Mouse (Mus musculus): ENCODE measurements around the gene Zbtb34. TPM values are rescaled to one million over a fixed set of nuclear protein-coding genes. Genes with fewer than 3 reads are reported as not detected.

Gene Zbtb34
- 1 to 10 TPM; 8.0 to 8.3 TPM for total RNA-seq (2021)

DNA sequence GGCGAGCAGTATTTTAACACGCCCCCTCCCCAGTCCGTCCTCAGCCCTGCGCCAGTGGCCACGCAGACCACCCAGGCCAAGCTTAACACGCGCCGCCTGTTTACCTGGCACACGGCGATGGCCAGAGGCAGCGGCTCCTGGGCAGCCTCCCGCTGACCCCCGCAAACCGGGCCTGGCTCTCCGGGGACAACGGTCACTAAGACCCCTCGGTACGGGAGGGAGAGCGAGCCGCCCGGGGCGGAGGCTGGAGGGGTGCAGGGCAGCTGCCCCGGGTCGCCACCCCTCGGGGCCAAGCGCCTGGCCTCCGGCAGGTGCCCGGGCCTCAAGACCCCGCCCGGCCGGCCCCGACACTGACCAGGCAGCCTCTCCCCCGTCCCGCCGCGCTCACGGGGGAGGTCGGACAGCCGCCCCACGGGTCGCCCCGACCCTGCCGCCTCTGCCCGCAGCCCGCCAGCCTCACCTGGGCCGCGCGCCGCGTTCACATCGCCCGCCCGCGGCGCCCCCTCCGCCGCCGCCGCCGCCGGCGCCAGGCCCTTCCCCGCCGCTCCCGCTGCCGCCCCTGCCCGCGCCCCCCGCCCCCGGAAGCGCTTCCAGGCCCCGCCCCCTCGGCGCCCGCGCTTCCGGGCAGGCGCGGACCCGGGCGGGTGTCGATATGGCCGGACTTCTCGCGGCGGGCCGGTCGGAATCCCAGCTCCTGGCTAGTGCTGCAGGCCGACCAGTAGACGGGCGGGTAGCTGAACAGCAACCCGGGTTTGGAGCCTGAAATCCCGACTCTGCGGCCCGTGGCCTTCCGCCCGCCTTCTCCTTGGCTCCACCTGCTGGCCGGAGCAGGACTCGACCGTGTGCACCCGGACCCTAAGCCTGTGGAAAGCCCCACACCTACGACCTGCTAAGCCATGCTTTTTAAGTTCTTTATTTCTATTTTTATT, at the start of gene Zbtb34:
Gene Zbtb34 (minus strand): TSS at position 554 of the 929 bp plus-strand sequence.
- DNase-seq (ENCODE audit: low spot score): peak; percentile 45
- intact Hi-C loops (cut with DNase I): no loop called here

- no peak for DNase-seq (ENCODE audit: low spot score)
- intact Hi-C loops (cut with DNase I): no loop called here
These were observed 47.0 kb upstream of the Zbtb34 start for GRCm38 (mm10) chr2:33477961-33478755.

- intact Hi-C loops (cut with DNase I): no loop called here
- no peak for DNase-seq (ENCODE audit: low spot score)
These were observed 44.8 kb upstream of the Zbtb34 start for GRCm38 (mm10) chr2:33475961-33476360.

DNA sequence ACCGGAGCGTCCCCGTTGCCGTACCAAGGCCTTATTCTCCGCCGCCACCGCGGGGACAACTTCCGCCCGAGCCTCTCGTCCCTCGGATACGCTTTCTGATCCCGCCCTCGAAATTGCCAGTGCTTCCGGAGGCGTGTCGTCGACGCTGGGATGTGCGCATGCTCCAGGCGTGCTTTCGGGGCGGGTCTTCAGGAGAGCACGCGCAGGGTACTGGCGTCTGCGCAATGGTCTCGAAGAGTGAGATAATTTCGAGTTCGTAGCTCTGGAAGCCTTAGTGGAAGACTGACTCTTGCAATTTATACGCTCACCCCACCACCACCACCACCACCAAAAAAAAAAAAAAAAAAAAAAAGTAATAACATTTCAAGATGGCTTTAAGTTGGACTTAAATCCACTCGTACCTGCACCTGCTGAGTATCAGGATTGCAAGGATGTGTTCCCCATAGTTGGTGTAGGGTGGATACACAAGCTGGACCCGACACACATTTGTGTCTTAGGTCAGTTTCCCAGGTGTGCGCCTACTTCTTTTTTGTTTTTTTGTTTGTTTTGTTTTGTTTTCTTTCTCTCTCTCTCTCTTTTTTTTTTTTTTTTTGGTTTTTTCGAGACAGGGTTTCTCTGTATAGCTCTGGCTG, 37.5 kb upstream of the Zbtb34 start, which contains the start of gene Zbtb43:
Gene Zbtb43 (minus strand): TSS at position 94 of the 632 bp plus-strand sequence.
- peak; percentile 89 for DNase-seq (ENCODE audit: low spot score)
- intact Hi-C loops (cut with DNase I): no loop called here

DNA sequence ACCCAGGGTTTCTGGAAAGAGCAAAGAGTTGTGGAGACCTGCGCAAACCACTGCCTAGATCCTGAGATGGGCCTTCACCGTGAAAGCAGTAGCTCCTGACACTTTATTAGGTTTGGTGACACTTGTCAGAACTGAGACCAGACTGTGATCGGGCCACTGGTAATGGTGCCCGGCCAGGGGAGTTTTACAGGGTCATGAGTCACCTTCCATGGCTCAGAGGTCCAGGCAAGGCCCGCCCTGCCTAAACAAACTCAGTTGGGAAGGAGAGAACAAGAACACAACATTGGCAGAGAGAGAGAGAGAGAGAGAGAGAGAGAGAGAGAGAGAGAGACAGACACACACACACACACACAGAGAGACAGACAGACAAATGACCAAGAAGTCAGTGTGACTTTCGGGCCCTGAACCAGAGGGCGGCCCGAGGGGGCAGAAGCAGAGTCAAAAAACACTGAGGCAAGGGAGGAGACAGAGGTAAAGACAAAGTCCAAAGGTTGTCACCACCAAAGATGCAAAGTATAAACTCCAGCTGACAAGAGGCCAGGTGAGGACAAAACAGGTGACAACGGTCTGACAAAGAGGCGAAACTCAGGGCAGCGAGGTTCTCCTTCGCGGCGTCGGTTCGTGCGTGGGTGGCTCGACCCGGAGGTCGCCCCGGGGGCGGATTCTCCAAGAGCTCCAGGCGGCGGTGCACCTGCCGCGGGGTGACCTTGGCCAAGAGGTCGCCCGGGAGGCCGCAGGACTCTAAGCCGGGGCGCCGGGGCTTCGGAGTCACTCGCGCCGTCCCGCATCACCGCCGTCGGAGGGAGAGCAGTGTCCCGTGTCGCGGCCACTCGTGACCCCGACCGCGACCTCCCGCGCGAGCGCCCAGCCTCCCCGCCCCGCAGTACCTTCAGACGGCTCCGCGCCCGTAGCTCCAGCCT, 36.7 kb upstream of the Zbtb34 start:
- no peak for DNase-seq (ENCODE audit: low spot score)
- intact Hi-C loops (cut with DNase I): no loop called here

DNA sequence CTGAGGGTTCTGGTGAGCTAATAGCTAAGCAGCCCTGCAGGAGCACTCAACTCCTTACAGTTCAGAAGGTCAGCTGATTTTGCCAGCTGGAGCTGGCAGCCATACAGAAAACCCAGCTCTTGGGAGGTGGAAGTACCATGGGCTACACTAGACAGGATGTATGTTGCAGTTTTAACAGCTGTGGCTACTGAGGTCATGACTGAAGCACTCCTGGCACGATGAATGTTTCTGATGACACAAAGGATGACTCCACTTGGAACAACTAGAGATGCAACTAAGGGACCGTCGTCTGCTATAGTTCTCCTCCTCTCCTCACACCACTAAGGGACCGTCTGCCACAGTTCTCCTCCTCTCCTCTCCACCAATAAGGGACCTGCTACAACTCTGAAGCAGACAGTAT, 34.8 kb upstream of the Zbtb34 start:
- intact Hi-C loops (cut with DNase I): no loop called here
- no peak for DNase-seq (ENCODE audit: low spot score)

- no peak for DNase-seq (ENCODE audit: low spot score)
- intact Hi-C loops (cut with DNase I): no loop called here
These were observed 34.1 kb upstream of the Zbtb34 start for GRCm38 (mm10) chr2:33465215-33465614.

GRCm38 (mm10) chr2:33462066-33462465, 30.9 kb upstream of the Zbtb34 start:
- intact Hi-C loops (cut with DNase I): no loop called here
- no peak for DNase-seq (ENCODE audit: low spot score)

- no peak for DNase-seq (ENCODE audit: low spot score)
- intact Hi-C loops (cut with DNase I): no loop called here
These were observed 29.9 kb upstream of the Zbtb34 start for GRCm38 (mm10) chr2:33461066-33461465.

DNA sequence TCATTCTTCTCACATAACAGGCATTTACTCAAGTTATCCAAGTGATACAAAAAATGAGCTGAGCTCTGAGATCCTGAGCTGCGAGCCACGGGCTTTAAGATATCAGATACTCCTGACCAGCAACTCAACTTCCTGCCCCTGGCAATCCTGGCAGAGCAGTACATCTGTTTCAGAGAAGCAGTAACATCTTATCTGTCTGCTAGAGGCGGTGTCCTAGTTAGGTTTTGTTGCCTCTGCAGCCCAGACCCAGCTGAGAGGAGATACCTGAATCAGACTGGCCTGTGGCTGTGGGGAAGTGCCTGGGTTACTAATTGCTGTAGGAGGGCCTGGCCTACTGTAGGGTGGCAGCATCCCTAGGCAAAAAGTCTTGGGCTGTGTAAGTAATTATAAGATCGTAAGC, 28.5 kb upstream of the Zbtb34 start:
- intact Hi-C loops (cut with DNase I): no loop called here
- DNase-seq (ENCODE audit: low spot score): no peak

DNA sequence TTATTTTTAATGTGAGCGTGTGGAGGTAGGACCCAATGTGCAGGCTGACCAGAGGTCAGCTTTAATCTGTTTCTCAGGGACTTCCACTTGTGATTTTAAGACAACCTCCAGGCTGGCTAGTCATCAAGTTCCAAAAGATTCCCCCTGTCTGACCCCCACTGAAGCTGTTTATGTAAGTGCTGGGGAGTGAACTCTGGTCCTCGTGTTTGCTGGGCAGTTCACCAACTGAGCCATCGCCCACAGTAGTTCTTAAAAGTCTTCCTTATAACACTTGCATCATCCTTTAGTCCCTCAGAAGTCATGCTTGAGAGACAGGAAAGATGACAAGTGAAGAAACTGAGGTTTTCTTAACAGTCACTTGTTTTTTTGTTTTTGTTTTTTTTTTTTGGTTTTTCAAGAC, 25.6 kb upstream of the Zbtb34 start:
- DNase-seq (ENCODE audit: low spot score): no peak
- intact Hi-C loops (cut with DNase I): no loop called here

- intact Hi-C loops (cut with DNase I): no loop called here
- no peak for DNase-seq (ENCODE audit: low spot score)
These were observed 25.1 kb upstream of the Zbtb34 start for GRCm38 (mm10) chr2:33456242-33456641.

GRCm38 (mm10) chr2:33455350-33455749, 24.2 kb upstream of the Zbtb34 start:
- DNase-seq (ENCODE audit: low spot score): no peak
- intact Hi-C loops (cut with DNase I): no loop called here

GRCm38 (mm10) chr2:33454816-33455215, 23.7 kb upstream of the Zbtb34 start:
- no peak for DNase-seq (ENCODE audit: low spot score)
- intact Hi-C loops (cut with DNase I): no loop called here

GRCm38 (mm10) chr2:33453476-33453875, 22.4 kb upstream of the Zbtb34 start:
- DNase-seq (ENCODE audit: low spot score): no peak
- intact Hi-C loops (cut with DNase I): no loop called here

GRCm38 (mm10) chr2:33452721-33453120, 21.6 kb upstream of the Zbtb34 start:
- DNase-seq (ENCODE audit: low spot score): no peak
- intact Hi-C loops (cut with DNase I): no loop called here

DNA sequence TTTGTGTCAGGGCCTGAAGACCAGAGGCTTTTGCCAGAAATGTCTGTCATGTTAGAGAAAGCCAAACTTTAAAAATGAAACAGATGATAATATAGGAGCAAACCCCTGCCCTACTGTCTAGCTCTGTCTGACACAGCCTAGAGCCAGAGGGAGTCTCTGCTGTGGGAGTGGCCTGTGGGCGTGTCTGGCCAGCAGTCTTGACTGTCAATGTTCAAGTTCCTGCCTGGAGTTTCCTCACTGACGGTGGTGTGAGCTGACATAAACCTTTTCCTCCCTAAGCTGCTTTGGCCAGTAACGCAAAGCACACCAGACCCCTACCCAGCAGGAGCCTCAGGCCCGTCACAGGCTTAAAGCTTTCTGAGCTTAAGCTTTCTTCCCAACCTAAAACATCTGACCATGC, 21.0 kb upstream of the Zbtb34 start:
- intact Hi-C loops (cut with DNase I): no loop called here
- no peak for DNase-seq (ENCODE audit: low spot score)

- DNase-seq (ENCODE audit: low spot score): no peak
- intact Hi-C loops (cut with DNase I): no loop called here
These were observed 20.2 kb upstream of the Zbtb34 start for GRCm38 (mm10) chr2:33451038-33451978.
